Mouse (Mus musculus): ENCODE results near the gene Sdc1.

The Sdc1 gene

GRCm38 (mm10) chr12:8817467-8818232 lies 46.5 kb downstream of the Sdc1 start:
- intact Hi-C loops (cut with DNase I), result no loop called here

- intact Hi-C loops (cut with DNase I), result no loop called here
Measured at GRCm38 (mm10) chr12:8818233-8818672, 47.1 kb downstream of the Sdc1 start.

- intact Hi-C loops (cut with DNase I), result no loop called here
Measured at GRCm38 (mm10) chr12:8824995-8825703, 54.0 kb downstream of the Sdc1 start.

- intact Hi-C loops (cut with DNase I), result no loop called here
Measured at GRCm38 (mm10) chr12:8827014-8827715, 56.0 kb downstream of the Sdc1 start.

GRCm38 (mm10) chr12:8829032-8829660 lies 58.0 kb downstream of the Sdc1 start:
- intact Hi-C loops (cut with DNase I), result no loop called here

- intact Hi-C loops (cut with DNase I), result no loop called here
Measured at GRCm38 (mm10) chr12:8829661-8830040, 58.5 kb downstream of the Sdc1 start.

- intact Hi-C loops (cut with DNase I), result no loop called here
Measured at GRCm38 (mm10) chr12:8830967-8831635, 60.0 kb downstream of the Sdc1 start.

GRCm38 (mm10) chr12:8831710-8832109 lies 60.6 kb downstream of the Sdc1 start:
- intact Hi-C loops (cut with DNase I), result no loop called here

- intact Hi-C loops (cut with DNase I), result no loop called here
Measured at GRCm38 (mm10) chr12:8840782-8841325, 69.7 kb downstream of the Sdc1 start.

GRCm38 (mm10) chr12:8842725-8843124 lies 71.6 kb downstream of the Sdc1 start:
- intact Hi-C loops (cut with DNase I), result no loop called here
